Mouse (Mus musculus) layer of hippocampus, adult 9-11 months (tissue): ENCODE measurements around the gene Ddx17.

Source experiments
- DNase-seq: peaks from one replicate; pipeline ENCODE4 v3.0.0; 2022

Ddx17 gene

GRCm38 (mm10) chr15:79546410-79547288, at the start of gene Ddx17:
Gene Ddx17, minus strand, starts transcription at chr15:79546741.
- DNase-seq, result peak; percentile 97

GRCm38 (mm10) chr15:79581581-79581980, 35.0 kb upstream of the Ddx17 start:
- DNase-seq, result no peak

- peak; percentile 9 for DNase-seq
These were observed 31.3 kb upstream of the Ddx17 start for GRCm38 (mm10) chr15:79577671-79578426.

DNA sequence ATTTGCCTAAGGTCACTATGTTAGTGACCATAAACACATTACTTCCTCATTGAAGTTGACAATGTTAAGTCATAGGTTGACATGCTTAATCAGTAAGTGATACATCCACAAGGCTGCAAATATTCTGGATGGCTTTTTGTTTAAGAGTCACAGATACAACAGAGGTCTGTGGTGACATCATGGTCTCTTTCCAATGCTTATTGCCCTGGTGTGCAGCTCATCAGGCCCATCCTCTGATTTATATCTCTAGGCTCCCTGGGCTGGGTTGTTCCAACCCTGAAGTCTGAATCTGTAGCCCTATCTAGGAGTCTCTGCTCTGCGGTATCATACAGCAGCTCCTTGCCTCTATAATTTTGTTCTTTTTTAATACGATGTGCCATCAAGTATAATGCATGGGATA, 30.4 kb upstream of the Ddx17 start:
- no peak for DNase-seq

GRCm38 (mm10) chr15:79575543-79576222, 29.1 kb upstream of the Ddx17 start:
- DNase-seq, result no peak

DNA sequence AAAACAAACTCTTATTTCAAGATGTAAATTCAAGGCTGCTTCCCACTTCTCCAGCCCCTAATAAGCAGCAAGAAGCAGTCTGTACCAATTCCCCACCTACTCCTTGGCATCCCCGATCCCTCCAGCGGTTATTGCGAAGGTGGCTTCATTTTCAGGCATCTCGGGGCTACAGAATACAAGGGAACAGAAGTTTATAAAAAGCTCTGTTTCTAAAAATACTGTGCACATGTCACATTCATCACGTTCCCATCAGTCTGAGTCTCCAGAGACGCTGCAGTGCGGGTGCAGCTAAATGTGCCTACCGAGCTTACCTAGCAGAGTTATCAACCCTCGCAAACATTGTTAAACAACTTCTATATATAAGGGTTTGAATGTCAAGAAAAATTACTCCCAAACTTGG, 15.9 kb upstream of the Ddx17 start:
- peak; percentile 46 for DNase-seq

- no peak for DNase-seq
These were observed 13.1 kb upstream of the Ddx17 start for GRCm38 (mm10) chr15:79559649-79560048.

DNA sequence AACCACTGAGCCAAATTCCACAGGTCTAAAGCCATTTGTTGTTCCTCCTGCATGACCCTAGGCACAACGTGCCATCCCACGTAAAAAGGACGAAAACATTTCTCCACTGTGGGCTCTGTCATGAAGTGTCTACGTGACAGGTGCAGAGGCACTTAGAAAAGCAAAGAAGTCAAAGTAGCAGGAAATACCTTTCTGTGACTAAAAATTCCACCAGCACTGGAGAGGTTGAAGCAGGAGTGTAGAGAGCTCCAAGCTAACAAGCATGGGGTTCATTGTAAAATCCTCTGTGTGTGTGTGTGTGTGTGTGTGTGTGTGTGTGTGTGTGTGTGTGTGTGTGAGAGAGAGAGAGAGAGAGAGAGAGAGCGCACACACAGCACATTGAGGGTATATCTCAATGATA, 6.0 kb upstream of the Ddx17 start:
- DNase-seq, result no peak

GRCm38 (mm10) chr15:79548226-79548625, 1.7 kb upstream of the Ddx17 start:
- no peak for DNase-seq

DNA sequence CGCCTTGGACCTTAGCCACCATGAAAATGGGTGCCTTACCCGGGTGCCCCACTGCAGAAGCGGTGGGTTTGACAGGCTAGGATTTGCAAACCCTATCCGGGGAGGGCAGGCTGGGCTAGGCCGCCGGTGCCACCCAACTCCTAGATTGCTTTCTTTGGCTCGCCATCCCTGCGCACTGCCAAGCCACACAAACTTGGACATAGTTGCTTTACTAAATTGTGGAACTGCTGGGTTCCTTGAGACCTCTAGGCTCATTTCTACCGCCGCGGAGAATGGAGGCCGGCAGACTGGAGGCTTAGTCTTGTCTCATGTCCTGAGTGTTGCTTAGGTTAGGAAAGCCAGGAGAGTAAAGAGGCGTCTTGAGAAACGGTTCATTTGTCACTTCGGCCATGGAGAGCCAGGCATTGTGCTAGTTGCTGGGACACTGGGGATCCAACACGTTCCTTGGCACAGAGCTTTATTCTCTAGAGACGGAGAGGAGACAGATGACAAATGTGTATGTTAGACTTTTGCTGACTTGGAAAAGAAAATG, 814 bp upstream of the Ddx17 start:
- no peak for DNase-seq

- peak; percentile 56 for DNase-seq
These were observed 581 bp downstream of the Ddx17 start for GRCm38 (mm10) chr15:79545921-79546399.

GRCm38 (mm10) chr15:79545496-79545895, 1.0 kb downstream of the Ddx17 start:
- no peak for DNase-seq

GRCm38 (mm10) chr15:79543968-79544367, 2.6 kb downstream of the Ddx17 start:
- no peak for DNase-seq

GRCm38 (mm10) chr15:79533796-79534195, 12.7 kb downstream of the Ddx17 start:
- no peak for DNase-seq

- no peak for DNase-seq
These were observed 16.6 kb downstream of the Ddx17 start for GRCm38 (mm10) chr15:79529935-79530334.

GRCm38 (mm10) chr15:79527991-79528639, 18.4 kb downstream of the Ddx17 start:
- DNase-seq, result no peak

- no peak for DNase-seq
These were observed 19.3 kb downstream of the Ddx17 start for GRCm38 (mm10) chr15:79527192-79527591.

GRCm38 (mm10) chr15:79525979-79526768, 20.4 kb downstream of the Ddx17 start:
- DNase-seq, result no peak

DNA sequence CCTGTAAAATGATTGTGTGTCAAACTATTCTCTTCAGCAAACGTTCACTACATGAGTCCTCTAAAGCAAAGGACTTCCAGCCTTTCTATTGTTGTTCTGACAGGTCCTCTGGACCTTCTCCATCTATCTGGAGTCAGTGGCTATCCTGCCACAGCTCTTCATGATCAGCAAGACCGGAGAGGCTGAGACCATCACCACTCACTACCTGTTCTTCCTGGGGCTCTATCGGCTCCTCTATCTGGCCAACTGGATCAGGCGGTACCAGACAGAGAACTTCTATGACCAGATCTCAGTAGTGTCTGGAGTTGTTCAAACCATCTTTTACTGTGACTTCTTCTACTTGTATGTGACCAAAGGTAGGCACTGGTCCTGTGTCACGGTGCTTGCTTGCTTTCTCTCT, 21.0 kb downstream of the Ddx17 start:
- DNase-seq, result no peak

DNA sequence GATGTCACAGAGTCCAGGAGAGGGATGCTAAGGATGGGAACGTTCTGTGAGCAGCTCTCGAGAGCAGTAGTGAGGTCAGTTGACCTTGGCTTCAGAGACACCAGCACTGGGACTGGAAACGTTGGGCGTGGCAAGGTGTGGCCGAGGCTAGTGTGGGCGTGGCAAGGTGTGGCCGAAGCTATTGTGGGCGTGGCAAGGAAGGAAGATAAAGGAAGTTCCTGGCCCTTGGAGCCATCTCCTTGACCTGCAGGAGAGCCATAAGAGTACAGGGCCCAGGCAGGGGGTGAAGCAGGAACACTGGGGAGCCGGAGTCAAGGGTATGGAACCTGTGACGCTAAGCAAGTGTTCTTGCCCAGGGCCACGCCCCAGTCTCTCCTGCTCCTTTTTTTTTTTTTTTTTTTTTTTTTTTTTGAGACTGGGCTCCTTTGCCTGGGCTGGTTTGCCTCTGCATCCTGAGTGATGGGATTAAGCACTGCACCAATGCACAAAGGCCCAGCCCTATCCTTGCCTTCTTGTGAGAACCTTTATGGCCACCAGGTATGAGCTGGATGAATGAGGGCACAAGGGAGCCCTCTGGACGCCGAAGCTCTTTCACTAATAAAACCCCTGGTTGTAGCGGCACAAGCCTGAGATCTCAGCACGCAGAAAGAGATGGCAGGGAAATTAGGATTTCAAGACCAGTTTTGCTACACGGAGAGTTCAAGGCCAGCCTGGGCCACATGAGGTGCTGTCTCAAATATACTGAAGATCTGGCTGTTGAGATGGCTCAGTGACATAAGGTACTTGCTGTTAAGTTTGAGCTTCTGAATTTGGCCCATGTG, 26.9 kb downstream of the Ddx17 start:
- no peak for DNase-seq

DNA sequence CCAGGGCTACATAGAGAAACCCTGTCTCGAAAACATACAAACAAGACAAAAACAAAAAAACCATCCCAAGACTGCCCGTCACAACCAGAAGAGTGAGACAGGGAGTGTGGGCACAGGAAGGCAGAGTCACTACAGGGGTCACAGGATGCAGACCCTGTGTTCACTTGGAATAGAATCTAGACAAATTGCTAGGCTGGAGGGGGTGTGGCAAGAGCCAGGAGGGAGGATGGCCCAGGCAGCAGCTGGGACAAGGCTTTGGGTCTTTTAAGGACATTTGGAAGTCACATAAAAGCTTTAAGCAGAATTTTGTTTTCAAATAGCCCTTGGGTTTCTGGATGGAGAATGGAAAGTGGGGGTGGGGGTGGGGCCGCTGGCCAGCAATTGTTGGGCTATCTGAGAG, 28.0 kb downstream of the Ddx17 start:
- DNase-seq, result no peak
